Mouse (Mus musculus) embryonic fibroblast, embryonic 13.5 days (primary cell): ENCODE results near the gene Slc25a28.

Experiments
- CTCF ChIP-seq: IDR thresholded peaks from 2 replicates; pipeline ENCODE4 v1.5.1; 2011; ENCODE audit warnings: mild to moderate bottlenecking, control low read depth, low read length, moderate library complexity, borderline replicate concordance; ENCODE audit not compliant: insufficient read depth
- POLR2A ChIP-seq: IDR thresholded peaks from 2 replicates; pipeline ENCODE4 v1.6.1; 2011; ENCODE audit warnings: low read depth, mild to moderate bottlenecking, control low read depth, low read length, moderate library complexity

DNA sequence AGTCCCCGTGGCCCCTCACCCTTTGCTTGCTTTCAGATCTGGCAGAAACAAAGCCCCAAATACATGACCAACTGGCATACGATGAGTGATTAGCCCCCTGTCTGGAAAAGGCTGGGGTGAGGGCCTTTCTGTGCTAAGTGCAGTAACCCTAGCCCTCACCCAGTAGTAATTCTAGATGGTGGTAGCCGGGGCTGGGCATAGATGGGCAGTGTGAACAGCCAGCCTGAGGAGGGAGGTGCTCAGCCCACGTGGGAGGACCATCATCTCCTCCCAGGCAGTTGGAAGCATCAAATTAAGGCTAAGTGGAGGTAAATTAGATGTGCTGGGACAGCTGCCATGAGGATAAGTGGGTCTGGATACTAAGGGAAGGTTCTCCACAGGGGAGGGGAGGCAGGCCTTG is 45.6 kb downstream of the Slc25a28 start:
- TF ChIP-seq CTCF (no peak), POLR2A (no peak)
